Mouse (Mus musculus): ENCODE results near the gene Fgf22. TPM values are rescaled to one million over a fixed set of nuclear protein-coding genes. Genes with fewer than 3 reads are reported as not detected.
"Not testable (repeated sequence)": the region's sequence is repeated elsewhere in the genome, so short reads cannot be mapped to it uniquely, and the experiment has no call there.

The Fgf22 gene
- polyA plus RNA-seq, 1 experiment, result 0.29 TPM

- Histone ChIP-seq H3ac (ENCODE audit: control insufficient read depth, insufficient read length, low read depth) (no peak overlapping the region), H3K27me3 (ENCODE audit: control insufficient read depth, insufficient read depth, insufficient read length) (no peaks in the 10 kb centered on the region), H3K4me3 (ENCODE audit: insufficient read depth, poor library complexity, severe bottlenecking) (no peak overlapping the region), H3K79me2 (ENCODE audit: control insufficient read depth, insufficient read depth) (peaks cover 4% of the 10 kb centered on the region), H3K79me3 (ENCODE audit: low read depth) (no peaks in the 10 kb centered on the region), H3K36me3 (ENCODE audit: control insufficient read depth, insufficient read depth) (peaks cover 46% of the 10 kb centered on the region)
- TF ChIP-seq FOSL1 (IDR thresholded peaks at IDR 0.05; ENCODE audit: insufficient read depth, low read length, poor library complexity, severe bottlenecking), result no peak
- no peak for TF ChIP-seq MYOD1 (IDR thresholded peaks at IDR 0.05; ENCODE audit: control insufficient read depth, insufficient read length, low read depth)
- TF ChIP-seq CEBPB (IDR thresholded peaks at IDR 0.05; ENCODE audit: low read depth), result no peak
- TF ChIP-seq MAX (IDR thresholded peaks at IDR 0.05), result no peak
- no peak for TF ChIP-seq MYOG (IDR thresholded peaks at IDR 0.05; ENCODE audit: control insufficient read depth, extremely low read depth, insufficient read length)
- TF ChIP-seq CTCF (IDR thresholded peaks at IDR 0.05; ENCODE audit: control insufficient read depth, insufficient read depth, insufficient read length), result no peak
- TF ChIP-seq USF1 (IDR thresholded peaks at IDR 0.05; ENCODE audit: low read depth), result no peak
Measured at GRCm38 (mm10) chr10:79755854-79756253, 978 bp downstream of the Fgf22 start.

GRCm38 (mm10) chr10:79756660-79757059, 1.8 kb downstream of the Fgf22 start:
- H3K79me3 ChIP-seq (ENCODE audit: low read depth), result no peaks in the 10 kb centered on the region
- peaks cover 12% of the 10 kb centered on the region for H3K79me2 ChIP-seq (ENCODE audit: control insufficient read depth, insufficient read depth)
- no peak for TF ChIP-seq CEBPB (IDR thresholded peaks at IDR 0.05; ENCODE audit: low read depth)
- no peak for TF ChIP-seq MAX (IDR thresholded peaks at IDR 0.05)
- TF ChIP-seq FOSL1 (IDR thresholded peaks at IDR 0.05; ENCODE audit: insufficient read depth, low read length, poor library complexity, severe bottlenecking), result no peak
- TF ChIP-seq USF1 (IDR thresholded peaks at IDR 0.05; ENCODE audit: low read depth), result no peak
- no peak for TF ChIP-seq MYOD1 (IDR thresholded peaks at IDR 0.05; ENCODE audit: control insufficient read depth, insufficient read length, low read depth)
- no peak for TF ChIP-seq CTCF (IDR thresholded peaks at IDR 0.05; ENCODE audit: control insufficient read depth, insufficient read depth, insufficient read length)
- no peak for TF ChIP-seq MYOG (IDR thresholded peaks at IDR 0.05; ENCODE audit: control insufficient read depth, extremely low read depth, insufficient read length)
- H3ac ChIP-seq (ENCODE audit: control insufficient read depth, insufficient read length, low read depth), result no peak overlapping the region
- H3K36me3 ChIP-seq (ENCODE audit: control insufficient read depth, insufficient read depth), result peaks cover 54% of the 10 kb centered on the region
- H3K4me3 ChIP-seq (ENCODE audit: insufficient read depth, poor library complexity, severe bottlenecking), result no peak overlapping the region
- H3K27me3 ChIP-seq (ENCODE audit: control insufficient read depth, insufficient read depth, insufficient read length), result no peaks in the 10 kb centered on the region

- Histone ChIP-seq H3K36me3 (ENCODE audit: control insufficient read depth, insufficient read depth) (peaks cover 81% of the 10 kb centered on the region), H3K79me2 (ENCODE audit: control insufficient read depth, insufficient read depth) (peaks cover 42% of the 10 kb centered on the region), H3K79me3 (ENCODE audit: low read depth) (peaks cover 26% of the 10 kb centered on the region)
- not testable (repeated sequence) for H3K4me3 ChIP-seq (ENCODE audit: insufficient read depth, poor library complexity, severe bottlenecking); H3K27me3 ChIP-seq (ENCODE audit: control insufficient read depth, insufficient read depth, insufficient read length); H3ac ChIP-seq (ENCODE audit: control insufficient read depth, insufficient read length, low read depth)
Measured at GRCm38 (mm10) chr10:79759675-79760074, 4.8 kb downstream of the Fgf22 start.

GRCm38 (mm10) chr10:79760603-79761143, 5.8 kb downstream of the Fgf22 start:
- Histone ChIP-seq H3K36me3 (ENCODE audit: control insufficient read depth, insufficient read depth) (peaks cover 87% of the 10 kb centered on the region), H3K27me3 (ENCODE audit: control insufficient read depth, insufficient read depth, insufficient read length) (no peaks in the 10 kb centered on the region), H3K79me3 (ENCODE audit: low read depth) (peaks cover 36% of the 10 kb centered on the region), H3ac (ENCODE audit: control insufficient read depth, insufficient read length, low read depth) (no peak overlapping the region), H3K79me2 (ENCODE audit: control insufficient read depth, insufficient read depth) (peaks cover 52% of the 10 kb centered on the region), H3K4me3 (ENCODE audit: insufficient read depth, poor library complexity, severe bottlenecking) (no peak overlapping the region)
- TF ChIP-seq MYOD1 (IDR thresholded peaks at IDR 0.05; ENCODE audit: control insufficient read depth, insufficient read length, low read depth), result no peak
- TF ChIP-seq FOSL1 (IDR thresholded peaks at IDR 0.05; ENCODE audit: insufficient read depth, low read length, poor library complexity, severe bottlenecking), result no peak
- no peak for TF ChIP-seq CEBPB (IDR thresholded peaks at IDR 0.05; ENCODE audit: low read depth)
- no peak for TF ChIP-seq MYOG (IDR thresholded peaks at IDR 0.05; ENCODE audit: control insufficient read depth, extremely low read depth, insufficient read length)
- no peak for TF ChIP-seq MAX (IDR thresholded peaks at IDR 0.05)
- TF ChIP-seq CTCF (IDR thresholded peaks at IDR 0.05; ENCODE audit: control insufficient read depth, insufficient read depth, insufficient read length), result no peak
- TF ChIP-seq USF1 (IDR thresholded peaks at IDR 0.05; ENCODE audit: low read depth), result no peak

- Histone ChIP-seq H3K79me2 (ENCODE audit: control insufficient read depth, insufficient read depth) (peaks cover 63% of the 10 kb centered on the region), H3K79me3 (ENCODE audit: low read depth) (peaks cover 44% of the 10 kb centered on the region), H3ac (ENCODE audit: control insufficient read depth, insufficient read length, low read depth) (no peak overlapping the region), H3K4me3 (ENCODE audit: insufficient read depth, poor library complexity, severe bottlenecking) (no peak overlapping the region), H3K36me3 (ENCODE audit: control insufficient read depth, insufficient read depth) (peaks cover 68% of the 10 kb centered on the region), H3K27me3 (ENCODE audit: control insufficient read depth, insufficient read depth, insufficient read length) (no peaks in the 10 kb centered on the region)
- TF ChIP-seq MAX (IDR thresholded peaks at IDR 0.05) (no peak), MYOD1 (IDR thresholded peaks at IDR 0.05; ENCODE audit: control insufficient read depth, insufficient read length, low read depth) (no peak), CTCF (IDR thresholded peaks at IDR 0.05; ENCODE audit: control insufficient read depth, insufficient read depth, insufficient read length) (no peak), USF1 (IDR thresholded peaks at IDR 0.05; ENCODE audit: low read depth) (no peak), CEBPB (IDR thresholded peaks at IDR 0.05; ENCODE audit: low read depth) (no peak), MYOG (IDR thresholded peaks at IDR 0.05; ENCODE audit: control insufficient read depth, extremely low read depth, insufficient read length) (no peak), FOSL1 (IDR thresholded peaks at IDR 0.05; ENCODE audit: insufficient read depth, low read length, poor library complexity, severe bottlenecking) (no peak)
Measured at GRCm38 (mm10) chr10:79762875-79763274, 8.0 kb downstream of the Fgf22 start.

GRCm38 (mm10) chr10:79764234-79764633, 9.4 kb downstream of the Fgf22 start:
- H3K79me2 ChIP-seq (ENCODE audit: control insufficient read depth, insufficient read depth), result peaks cover 63% of the 10 kb centered on the region
- peaks cover 44% of the 10 kb centered on the region for H3K79me3 ChIP-seq (ENCODE audit: low read depth)
- no peak overlapping the region for H3K4me3 ChIP-seq (ENCODE audit: insufficient read depth, poor library complexity, severe bottlenecking)
- TF ChIP-seq MYOG (IDR thresholded peaks at IDR 0.05; ENCODE audit: control insufficient read depth, extremely low read depth, insufficient read length), result no peak
- TF ChIP-seq CEBPB (IDR thresholded peaks at IDR 0.05; ENCODE audit: low read depth), result no peak
- TF ChIP-seq FOSL1 (IDR thresholded peaks at IDR 0.05; ENCODE audit: insufficient read depth, low read length, poor library complexity, severe bottlenecking), result no peak
- TF ChIP-seq MYOD1 (IDR thresholded peaks at IDR 0.05; ENCODE audit: control insufficient read depth, insufficient read length, low read depth), result no peak
- H3ac ChIP-seq (ENCODE audit: control insufficient read depth, insufficient read length, low read depth), result no peak overlapping the region
- peaks cover 58% of the 10 kb centered on the region for H3K36me3 ChIP-seq (ENCODE audit: control insufficient read depth, insufficient read depth)
- H3K27me3 ChIP-seq (ENCODE audit: control insufficient read depth, insufficient read depth, insufficient read length), result no peaks in the 10 kb centered on the region
